In genomic region chr3:144612382-144612781, GRCm38 (mm10) we compare ENCODE assay signal across 14 mouse cellular contexts. TPM values are rescaled to one million over a fixed set of nuclear protein-coding genes. Genes with fewer than 3 reads are reported as not detected.
DNase-seq lines count a peak whose midpoint lies in the region; ATAC-seq and TF ChIP-seq lines count a peak whose summit lies in the region.
"Had no signal": no experiment of that assay in that cellular context is flagged by ENCODE, and none has a peak within 500 bp of the region (broad histone marks: within the 10 kb centered on the region; RNA-seq: fewer than 3 reads in every experiment).

No protein-coding gene starts in this region.

- H3K4me2 ChIP-seq in midbrain, embryonic 11.5 days, result no peak overlapping the region
- no peak overlapping the region for H3K4me2 ChIP-seq in midbrain, embryonic 15.5 days
- 0 out of 2 replicates have a peak overlapping the region, but pooled peaks have one; percentile 13 for H3K4me2 ChIP-seq in intestine, postnatal 0 days (replicated peaks; ENCODE audit: low read depth)
- H3K4me2 ChIP-seq in liver, embryonic 16.5 days (ENCODE audit: low read depth, low read length), result 0 out of 2 replicates have a peak overlapping the region, but pooled peaks have one; percentile 4
- no peak overlapping the region for H3K4me2 ChIP-seq in hindbrain, embryonic 16.5 days (ENCODE audit: low read length)
- H3K4me2 ChIP-seq: hindbrain, embryonic 12.5 days; neural tube, embryonic 13.5 days had no signal

- H3K9ac ChIP-seq in midbrain, embryonic 11.5 days (ENCODE audit: low read length), result no peak overlapping the region
- no peak overlapping the region for H3K9ac ChIP-seq in midbrain, embryonic 15.5 days
- no peak overlapping the region for H3K9ac ChIP-seq in intestine, postnatal 0 days (ENCODE audit: low read depth, low read length)
- no peak overlapping the region for H3K9ac ChIP-seq in liver, embryonic 16.5 days (ENCODE audit: low read depth, low read length)
- H3K9ac ChIP-seq in hindbrain, embryonic 16.5 days (ENCODE audit: low read depth, low read length), result no peak overlapping the region
- H3K9ac ChIP-seq: hindbrain, embryonic 12.5 days; neural tube, embryonic 13.5 days had no signal

- H3K9me3 ChIP-seq in midbrain, embryonic 11.5 days (ENCODE audit: control insufficient read depth, low read length), result no peaks in the 10 kb centered on the region
- H3K9me3 ChIP-seq in midbrain, embryonic 15.5 days, result no peaks in the 10 kb centered on the region
- H3K9me3 ChIP-seq in intestine, postnatal 0 days (ENCODE audit: control insufficient read depth), result no peaks in the 10 kb centered on the region
- no peaks in the 10 kb centered on the region for H3K9me3 ChIP-seq in liver, embryonic 16.5 days (replicated peaks; ENCODE audit: control insufficient read depth, low read length)
- H3K9me3 ChIP-seq in hindbrain, embryonic 16.5 days (ENCODE audit: control insufficient read depth, low read length), result no peaks in the 10 kb centered on the region
- H3K9me3 ChIP-seq: hindbrain, embryonic 12.5 days; neural tube, embryonic 13.5 days had no signal

- no peak overlapping the region for H3K27ac ChIP-seq in midbrain, embryonic 11.5 days (ENCODE audit: low read depth, low read length)
- H3K27ac ChIP-seq in midbrain, embryonic 15.5 days, result no peak overlapping the region
- no peak overlapping the region for H3K27ac ChIP-seq in intestine, postnatal 0 days (ENCODE audit: low read depth, low read length)
- peak overlapping the region; percentile 29 for H3K27ac ChIP-seq in liver, embryonic 16.5 days (ENCODE audit: low read length)
- no peak overlapping the region for H3K27ac ChIP-seq in hindbrain, embryonic 16.5 days (ENCODE audit: low read depth, low read length)
- H3K27ac ChIP-seq: hindbrain, embryonic 12.5 days; neural tube, embryonic 13.5 days had no signal

- no peak overlapping the region for H3K4me3 ChIP-seq in midbrain, embryonic 11.5 days (ENCODE audit: low read depth, low read length)
- no peak overlapping the region for H3K4me3 ChIP-seq in midbrain, embryonic 15.5 days
- no peak overlapping the region for H3K4me3 ChIP-seq in intestine, postnatal 0 days (ENCODE audit: low read depth, low read length)
- no peak overlapping the region for H3K4me3 ChIP-seq in liver, embryonic 16.5 days (ENCODE audit: low read depth, low read length)
- no peak overlapping the region for H3K4me3 ChIP-seq in hindbrain, embryonic 16.5 days (ENCODE audit: low read length)
- H3K4me3 ChIP-seq: hindbrain, embryonic 12.5 days; megakaryocyte, embryonic 14.5 days; neural tube, embryonic 13.5 days had no signal

- 82% methylated on average over 6 of the region's 6 CpGs for WGBS in midbrain, embryonic 11.5 days
- 71% methylated on average over 6 of the region's 6 CpGs for WGBS in midbrain, embryonic 15.5 days
- 52% methylated on average over 6 of the region's 6 CpGs for WGBS in intestine, postnatal 0 days
- 40% methylated on average over 6 of the region's 6 CpGs for whole genome bisulfite sequencing in liver, embryonic 16.5 days (ENCODE audit: insufficient replicate concordance)
- WGBS in hindbrain, embryonic 16.5 days, result 70% methylated on average over 6 of the region's 6 CpGs

- ATAC-seq in midbrain, embryonic 11.5 days (ENCODE audit: low FRiP score), result no peak
- ATAC-seq in midbrain, embryonic 15.5 days (replicated peaks), result no peak
- no peak for ATAC-seq in intestine, postnatal 0 days
- peak; percentile 70 for ATAC-seq in liver, embryonic 16.5 days (ENCODE audit: low read depth)
- ATAC-seq in hindbrain, embryonic 16.5 days, result no peak; the same call in 1 of the 2 replicates

- no peaks in the 10 kb centered on the region for H3K36me3 ChIP-seq in midbrain, embryonic 11.5 days (ENCODE audit: control insufficient read depth, insufficient read depth, low read length)
- H3K36me3 ChIP-seq in midbrain, embryonic 15.5 days (replicated peaks), result no peaks in the 10 kb centered on the region
- no peaks in the 10 kb centered on the region for H3K36me3 ChIP-seq in intestine, postnatal 0 days (ENCODE audit: control insufficient read depth, insufficient read depth)
- no peaks in the 10 kb centered on the region for H3K36me3 ChIP-seq in liver, embryonic 16.5 days (ENCODE audit: control insufficient read depth, insufficient read depth)
- no peaks in the 10 kb centered on the region for H3K36me3 ChIP-seq in hindbrain, embryonic 16.5 days (ENCODE audit: control insufficient read depth, insufficient read depth, low read length)
- H3K36me3 ChIP-seq: hindbrain, embryonic 12.5 days; neural tube, embryonic 13.5 days had no signal

- TF ChIP-seq CTCF in intestine, postnatal 0 days (IDR thresholded peaks at IDR 0.05; ENCODE audit: low read depth), result no peak

- no peaks in the 10 kb centered on the region for H3K27me3 ChIP-seq in midbrain, embryonic 11.5 days (ENCODE audit: control insufficient read depth, insufficient read depth, low read length)
- no peaks in the 10 kb centered on the region for H3K27me3 ChIP-seq in midbrain, embryonic 15.5 days (replicated peaks)
- no peaks in the 10 kb centered on the region for H3K27me3 ChIP-seq in intestine, postnatal 0 days (replicated peaks; ENCODE audit: control insufficient read depth, insufficient read depth, low read length)
- H3K27me3 ChIP-seq in liver, embryonic 16.5 days (ENCODE audit: control insufficient read depth, insufficient read depth, low read depth, low read length), result no peaks in the 10 kb centered on the region
- no peaks in the 10 kb centered on the region for H3K27me3 ChIP-seq in hindbrain, embryonic 16.5 days (replicated peaks; ENCODE audit: control insufficient read depth, insufficient read depth, low read length)
- H3K27me3 ChIP-seq: hindbrain, embryonic 12.5 days; megakaryocyte, embryonic 14.5 days; neural tube, embryonic 13.5 days had no signal

- peak; percentile 76 for DNase-seq in midbrain, embryonic 11.5 days (ENCODE audit: low spot score, missing footprints)
- no peak for DNase-seq in layer of hippocampus, postnatal 36 days
- DNase-seq in right cerebral cortex, adult 2 months (ENCODE audit: low spot score in 2 of 2), result no peak
- DNase-seq: cerebellum, adult 9-11 months; kidney, adult 18-20 months; lung, postnatal 14 days; thymus, adult 2 months had no signal

- H3K4me1 ChIP-seq in midbrain, embryonic 11.5 days (ENCODE audit: control insufficient read depth, insufficient read depth, low read length), result no peaks in the 10 kb centered on the region
- H3K4me1 ChIP-seq in midbrain, embryonic 15.5 days, result peaks cover 12% of the 10 kb centered on the region
- H3K4me1 ChIP-seq in intestine, postnatal 0 days (replicated peaks; ENCODE audit: control insufficient read depth, insufficient read depth, low read length), result peaks cover 4% of the 10 kb centered on the region; the same call in 1 of the 2 replicates
- peaks cover 23% of the 10 kb centered on the region for H3K4me1 ChIP-seq in liver, embryonic 16.5 days (ENCODE audit: control insufficient read depth, low read depth, low read length)
- peaks cover 8% of the 10 kb centered on the region; the same call in 1 of the 2 replicates for H3K4me1 ChIP-seq in hindbrain, embryonic 16.5 days (ENCODE audit: control insufficient read depth, insufficient read depth, low read depth, low read length)

RNA-seq across cellular contexts. Expression of gene Selenof, which starts 42.3 kb away (rescaled TPM):
- polyA plus RNA-seq in midbrain, embryonic 11.5 days (2014; fragmentation: Nextera tagmentation; extraction: Ambion mirVana), result 414 and 426 TPM in 2 replicates
- polyA plus RNA-seq in midbrain, embryonic 15.5 days (2015; fragmentation: Nextera tagmentation; extraction: Ambion mirVana), result 501 and 507 TPM in 2 replicates
- polyA plus RNA-seq in intestine, postnatal 0 days (2015; fragmentation: Nextera tagmentation; extraction: Ambion mirVana), result 504 and 571 TPM in 2 replicates
- 272 and 287 TPM in 2 replicates for polyA plus RNA-seq in liver, embryonic 16.5 days (2015; fragmentation: Nextera tagmentation; extraction: Ambion mirVana)
- total RNA-seq in layer of hippocampus, postnatal 36 days (2021), result 100 to 1,000 TPM; 226 to 249 TPM
- polyA plus RNA-seq in hindbrain, embryonic 16.5 days (2015; fragmentation: Nextera tagmentation; extraction: Ambion mirVana), result 574 and 619 TPM in 2 replicates

RNA-seq across cellular contexts. Expression of gene Hs2st1, which starts 42.4 kb away (rescaled TPM):
- polyA plus RNA-seq in midbrain, embryonic 11.5 days (2014; fragmentation: Nextera tagmentation; extraction: Ambion mirVana), result 16.5 and 16.9 TPM in 2 replicates
- polyA plus RNA-seq in midbrain, embryonic 15.5 days (2015; fragmentation: Nextera tagmentation; extraction: Ambion mirVana), result 15.6 and 17.1 TPM in 2 replicates
- 6.1 and 6.9 TPM in 2 replicates for polyA plus RNA-seq in intestine, postnatal 0 days (2015; fragmentation: Nextera tagmentation; extraction: Ambion mirVana)
- polyA plus RNA-seq in liver, embryonic 16.5 days (2015; fragmentation: Nextera tagmentation; extraction: Ambion mirVana), result 1.4 and 1.6 TPM in 2 replicates
- 10 to 100 TPM; 45.4 to 47.8 TPM for total RNA-seq in layer of hippocampus, postnatal 36 days (2021)
- 12.1 and 12.3 TPM in 2 replicates for polyA plus RNA-seq in hindbrain, embryonic 16.5 days (2015; fragmentation: Nextera tagmentation; extraction: Ambion mirVana)

Comparison
In these comparisons a context has a peak if more than half of its experiments do, and no peak if none do; other contexts are left out.
1. H3K4me2 ChIP-seq: peak in intestine, postnatal 0 days (single experiment) and liver, embryonic 16.5 days (single experiment); none in midbrain, embryonic 11.5 days (single experiment), midbrain, embryonic 15.5 days (single experiment) and hindbrain, embryonic 16.5 days (single experiment).